Mouse (Mus musculus) CH12.LX (cell line): Measurements from ENCODE around the gene Keap1. TPM values are rescaled to one million over a fixed set of nuclear protein-coding genes. Genes with fewer than 3 reads are reported as not detected.
"Not testable (repeated sequence)": the region's sequence is repeated elsewhere in the genome, so short reads cannot be mapped to it uniquely, and the experiment has no call there.

ENCODE experiments used
- DNase-seq: peaks from one replicate; pipeline ENCODE4 v3.0.0-alpha.2; 2013; ENCODE audit errors: extremely low read depth
- H3K27ac ChIP-seq: 2 replicates; pipeline ENCODE4 v1.5.1; 2012; ENCODE audit warnings: low read depth, mild to moderate bottlenecking, control low read depth, moderate library complexity; ENCODE audit not compliant: insufficient read depth
- H3K27me3 ChIP-seq: replicated peaks from 2 replicates; pipeline ENCODE3; 2012; ENCODE audit warnings: inconsistent platforms
- H3K36me3 ChIP-seq, 2 experiments: replicated peaks in 1 of 2; 2 replicates each; pipeline versions ENCODE3 to v1.6.1; 2012; ENCODE audit warnings: inconsistent platforms in 1 of 2, low read length in 1 of 2, mild to moderate bottlenecking in 1 of 2, mixed read lengths in 1 of 2, moderate library complexity in 1 of 2; ENCODE audit not compliant: control insufficient read depth in 1 of 2, insufficient read depth in 1 of 2
- H3K4me1 ChIP-seq, 2 experiments: 2 replicates each; pipeline ENCODE4 v1.6.1; 2012; ENCODE audit warnings: inconsistent platforms in 1 of 2, moderate library complexity in 1 of 2; ENCODE audit not compliant: insufficient read depth in 2 of 2, control insufficient read depth in 1 of 2
- H3K4me2 ChIP-seq: 2 replicates; pipeline ENCODE4 v1.6.1; 2012; ENCODE audit warnings: low read depth, mild to moderate bottlenecking, control low read depth; ENCODE audit not compliant: poor library complexity, insufficient read depth, severe bottlenecking
- H3K4me3 ChIP-seq, 3 experiments: fragments of 150-350 bp in 1 of 3; sonication (generic) in 1 of 3; replicated peaks in 1 of 3; 2 replicates each; pipeline versions ENCODE3 to v1.5.1; 2011 to 2012; ENCODE audit warnings: low read depth in 2 of 3, low read length in 2 of 3, mild to moderate bottlenecking in 2 of 3, moderate library complexity in 2 of 3, control low read depth in 1 of 3, improper control_type of control experiment in 1 of 3, inconsistent platforms in 1 of 3, mixed read lengths in 1 of 3; ENCODE audit not compliant: poor library complexity in 1 of 3
- H3K79me2 ChIP-seq: replicated peaks from 2 replicates; pipeline ENCODE4 v1.6.1; 2012; ENCODE audit warnings: mild to moderate bottlenecking, moderate library complexity; ENCODE audit not compliant: control insufficient read depth, poor library complexity, insufficient read depth, severe bottlenecking; ENCODE audit errors: extremely low read depth
- H3K9ac ChIP-seq: 2 replicates; pipeline ENCODE4 v1.6.1; 2012; ENCODE audit warnings: low read depth, mild to moderate bottlenecking, control low read depth, moderate library complexity; ENCODE audit not compliant: insufficient read depth
- H3K9me3 ChIP-seq: replicated peaks from 2 replicates; pipeline ENCODE3; 2012; ENCODE audit warnings: low read length, inconsistent platforms, mixed read lengths
- BHLHE40 ChIP-seq: IDR thresholded peaks from 2 replicates; pipeline ENCODE4 v1.6.1; 2011; ENCODE audit warnings: mild to moderate bottlenecking, low read depth, low read length, improper control_type of control experiment
- CHD1 ChIP-seq: IDR thresholded peaks from 2 replicates; pipeline ENCODE4 v1.6.1; 2012; ENCODE audit warnings: low read depth, low read length, improper control_type of control experiment, inconsistent platforms
- CTCF ChIP-seq, 2 experiments: IDR thresholded peaks in 1 of 2; conservative IDR thresholded peaks in 1 of 2; 2 replicates each; pipeline ENCODE4 v1.5.1; 2011 to 2012; ENCODE audit warnings: low read depth in 2 of 2, low read length in 2 of 2, improper control_type of control experiment in 1 of 2, inconsistent platforms in 1 of 2, mild to moderate bottlenecking in 1 of 2, moderate library complexity in 1 of 2
- ELF1 ChIP-seq: IDR thresholded peaks from 2 replicates; pipeline ENCODE4 v1.6.1; 2014; ENCODE audit warnings: low read depth, mild to moderate bottlenecking, inconsistent platforms, low read length, improper control_type of control experiment
- EP300 ChIP-seq: IDR thresholded peaks from 2 replicates; pipeline ENCODE4 v1.6.1; 2011; ENCODE audit warnings: low read length, improper control_type of control experiment
- GABPA ChIP-seq: IDR thresholded peaks from 2 replicates; pipeline ENCODE4 v1.6.1; 2012; ENCODE audit warnings: low read depth, low read length, improper control_type of control experiment, inconsistent platforms; ENCODE audit not compliant: insufficient replicate concordance
- HCFC1 ChIP-seq: IDR thresholded peaks from 2 replicates; pipeline ENCODE4 v1.6.1; 2012; ENCODE audit warnings: low read depth, mild to moderate bottlenecking, inconsistent platforms, low read length, improper control_type of control experiment
- IRF4 ChIP-seq: IDR thresholded peaks from 2 replicates; pipeline ENCODE4 v1.6.1; 2014; ENCODE audit warnings: low read depth, mild to moderate bottlenecking, inconsistent platforms, low read length, improper control_type of control experiment
- KAT2A ChIP-seq: IDR thresholded peaks from 2 replicates; pipeline ENCODE4 v1.6.1; 2012; ENCODE audit warnings: low read length, improper control_type of control experiment, inconsistent platforms; ENCODE audit not compliant: insufficient replicate concordance
- MAZ ChIP-seq: IDR thresholded peaks from 2 replicates; pipeline ENCODE4 v1.6.1; 2012; ENCODE audit warnings: low read depth, mild to moderate bottlenecking, inconsistent platforms, low read length, improper control_type of control experiment, moderate library complexity
- NELFE ChIP-seq: IDR thresholded peaks from 2 replicates; pipeline ENCODE4 v1.6.1; 2011; ENCODE audit warnings: low read depth, low read length, improper control_type of control experiment
- PAX5 ChIP-seq: IDR thresholded peaks from 2 replicates; pipeline ENCODE4 v1.6.1; 2012; ENCODE audit warnings: low read length, inconsistent platforms, mixed read lengths
- POLR2A ChIP-seq: IDR thresholded peaks from 2 replicates; pipeline ENCODE4 v1.6.1; 2011; ENCODE audit warnings: low read depth, mild to moderate bottlenecking, improper control_type of control experiment, low read length
- RAD21 ChIP-seq: IDR thresholded peaks from 2 replicates; pipeline ENCODE4 v1.6.1; 2011; ENCODE audit warnings: low read depth, mild to moderate bottlenecking, low read length, improper control_type of control experiment, moderate library complexity
- RCOR1 ChIP-seq: conservative IDR thresholded peaks from 2 replicates; pipeline ENCODE4 v1.6.1; 2012; ENCODE audit warnings: low read depth, mild to moderate bottlenecking, inconsistent platforms, low read length, improper control_type of control experiment
- SIN3A ChIP-seq: IDR thresholded peaks from 2 replicates; pipeline ENCODE4 v1.6.1; 2012; ENCODE audit warnings: low read length, improper control_type of control experiment, inconsistent platforms
- SMC3 ChIP-seq: IDR thresholded peaks from 2 replicates; pipeline ENCODE4 v1.6.1; 2011; ENCODE audit warnings: low read depth, low read length, improper control_type of control experiment
- TBP ChIP-seq: conservative IDR thresholded peaks from 2 replicates; pipeline ENCODE4 v1.6.1; 2011; ENCODE audit warnings: low read depth, low read length, improper control_type of control experiment
- UBTF ChIP-seq: IDR thresholded peaks from 2 replicates; pipeline ENCODE4 v1.6.1; 2012; ENCODE audit warnings: low read depth, mild to moderate bottlenecking, inconsistent platforms, low read length, improper control_type of control experiment, moderate library complexity
- USF1 ChIP-seq: IDR thresholded peaks from 2 replicates; pipeline ENCODE4 v1.6.1; 2014; ENCODE audit warnings: low read depth, mild to moderate bottlenecking, inconsistent platforms, low read length, improper control_type of control experiment
- USF2 ChIP-seq: conservative IDR thresholded peaks from 2 replicates; pipeline ENCODE4 v1.6.1; 2011; ENCODE audit warnings: low read depth, low read length, improper control_type of control experiment
- ZC3H11A ChIP-seq: IDR thresholded peaks from 2 replicates; pipeline ENCODE4 v1.6.1; 2012; ENCODE audit warnings: low read depth, mild to moderate bottlenecking, inconsistent platforms, low read length, improper control_type of control experiment
- ZKSCAN1 ChIP-seq: IDR thresholded peaks from 2 replicates; pipeline ENCODE4 v1.6.1; 2012; ENCODE audit warnings: low read depth, inconsistent platforms, low read length, improper control_type of control experiment, borderline replicate concordance
- ZMIZ1 ChIP-seq: IDR thresholded peaks from 2 replicates; pipeline ENCODE4 v1.6.1; 2012; ENCODE audit warnings: low read depth, mild to moderate bottlenecking, inconsistent platforms, low read length, improper control_type of control experiment
- ZNF384 ChIP-seq: IDR thresholded peaks from 2 replicates; pipeline ENCODE4 v1.6.1; 2012; ENCODE audit warnings: low read depth, low read length, improper control_type of control experiment, inconsistent platforms
- dilution Hi-C: fragments of 300-500 bp; cut with MboI; formaldehyde crosslinking; loops from 2 replicates; pipeline ENCODE4 v1.14.3; 2020; ENCODE audit warnings: low sequenced_read_pairs; ENCODE audit not compliant: extremely low pct_unique_long_range_greater_than_20kb, extremely low pct_ligation_motif_present
- in situ Hi-C: fragments of 300-500 bp; cut with MboI; formaldehyde crosslinking; loops from 3 replicates; pipeline ENCODE4 v1.14.3; 2019; ENCODE audit warnings: low sequenced_read_pairs, low pct_ligation_motif_present, low pct_unique_long_range_greater_than_20kb, mixed read lengths
- polyA plus RNA-seq: library from polyadenylated mRNA; unstranded; fragments of >175 nt; gene quantifications from 2 replicates; pipeline ENCODE4 v1.2.1, GENCODE M21; 2012; ENCODE audit warnings: low read depth; ENCODE audit not compliant: insufficient read length
- total RNA-seq, 2 experiments: library from RNA; depleted of rRNA; stranded (reverse); fragments of 300-350 nt in 1 of 2; fragments of >200 nt in 1 of 2; gene quantifications; 2 replicates each; pipeline ENCODE4 v1.2.3; 2012 to 2014

Keap1 gene
- total and polyA plus RNA-seq, 3 experiments: 18.4 to 41.7 (median 31.2) TPM

GRCm38 (mm10) chr9:21223906-21224305, 15.3 kb downstream of the Keap1 start:
- in situ Hi-C loops: loop anchor here (5.0 to 10.0 kb wide), 2 partner anchors 67 to 191 kb away; partner anchors contain the start of gene Qtrt1
- H3K9ac ChIP-seq: no peak overlapping the region

GRCm38 (mm10) chr9:21223490-21223889, 15.7 kb downstream of the Keap1 start:
- H3K79me2 ChIP-seq, H3K9me3 ChIP-seq, H3K27me3 ChIP-seq, H3K9ac ChIP-seq, H3K4me2 ChIP-seq, H3K36me3 ChIP-seq, H3K27ac ChIP-seq, DNase-seq, dilution Hi-C loops, H3K4me3 ChIP-seq: not testable (repeated sequence)
- peaks cover 2 to 22% of the 10 kb centered on the region in 2 experiments; a peak in 2 of 4 replicates for H3K4me1 ChIP-seq
- in situ Hi-C loops: loop anchor here (5.0 to 10.0 kb wide), 2 partner anchors 66 to 191 kb away; partner anchors contain the start of gene Qtrt1

More at GRCm38 (mm10) chr9:21223906-21224305, 15.3 kb downstream of the Keap1 start:
- H3K79me2 ChIP-seq: no peaks in the 10 kb centered on the region
- peaks cover 10% of the 10 kb centered on the region for H3K9me3 ChIP-seq
- no peak overlapping the region for H3K4me2 ChIP-seq
- H3K36me3 ChIP-seq: peaks cover 0 to 8% of the 10 kb centered on the region in 2 experiments
- peaks cover 2 to 22% of the 10 kb centered on the region in 2 experiments; a peak in 2 of 4 replicates for H3K4me1 ChIP-seq
- no peak overlapping the region for H3K4me3 ChIP-seq
- no peak overlapping the region for H3K27ac ChIP-seq
- TF ChIP-seq GABPA: no peak
- TF ChIP-seq ZNF384: no peak
- no peak for TF ChIP-seq MAZ
- no peak for TF ChIP-seq ZKSCAN1
- TF ChIP-seq SIN3A: no peak
- no peak for TF ChIP-seq RCOR1
- dilution Hi-C loops: no loop called here
- H3K27me3 ChIP-seq: no peaks in the 10 kb centered on the region
- no peak for DNase-seq

GRCm38 (mm10) chr9:21221383-21221929, 17.7 kb downstream of the Keap1 start:
- in situ Hi-C loops: loop anchor here (5.0 to 10.0 kb wide), 2 partner anchors 64 to 193 kb away; partner anchors contain the start of gene Qtrt1
- Histone ChIP-seq H3K27me3 (peaks cover 1% of the 10 kb centered on the region), H3K79me2 (no peaks in the 10 kb centered on the region), H3K4me1 (peaks cover 2 to 22% of the 10 kb centered on the region in 2 experiments; a peak in 2 of 4 replicates), H3K27ac (no peak overlapping the region), H3K4me3 (peak overlapping the region in 1 of 3 experiments; percentile 57), H3K9me3 (peaks cover 10% of the 10 kb centered on the region), H3K9ac (peak overlapping the region; percentile 38; the same call in 1 of the 2 replicates), H3K4me2 (peak overlapping the region; percentile 76), H3K36me3 (no peaks in the 10 kb centered on the region)
- DNase-seq: peak; percentile 87
- dilution Hi-C loops: no loop called here
- TF ChIP-seq CHD1 (no peak), TBP (no peak), UBTF (no peak), SMC3 (peak; percentile 76), NELFE (no peak), PAX5 (no peak), ELF1 (no peak), SIN3A (0 out of 2 replicates have a peak, but pooled peaks have one; percentile 14), GABPA (no peak), HCFC1 (0 out of 2 replicates have a peak, but pooled peaks have one; percentile 12), POLR2A (no peak), EP300 (no peak), ZMIZ1 (no peak), KAT2A (no peak), CTCF (conservative IDR thresholded peaks at IDR 0.05 in 1 of 2, IDR thresholded peaks at IDR 0.05 in 1 of 2; ENCODE audit: low read depth in 2 of 2, low read length in 2 of 2) (peak; percentile 48 to 90; a peak in 3 of 4 replicates), USF2 (no peak), RAD21 (peak; percentile 85), BHLHE40 (peak; percentile 22; the same call in 1 of the 2 replicates), ZC3H11A (peak; percentile 7), IRF4 (peak; percentile 17; the same call in 1 of the 2 replicates), USF1 (no peak), ZNF384 (no peak)
